Mouse (Mus musculus) ES-Bruce4 (cell line): ENCODE measurements around the gene Tmem176b.

Experiments
- CTCF ChIP-seq: IDR thresholded peaks from one replicate; pipeline ENCODE4 v1.8.1; 2011; ENCODE audit warnings: low read depth, low read length
- EP300 ChIP-seq: IDR thresholded peaks from 2 replicates; pipeline ENCODE4 v1.6.1; 2011; ENCODE audit warnings: low read depth, low read length; ENCODE audit not compliant: insufficient read depth
- POLR2A ChIP-seq: IDR thresholded peaks from one replicate; pipeline ENCODE4 v1.8.1; 2011; ENCODE audit warnings: low read length; ENCODE audit not compliant: insufficient read depth

DNA sequence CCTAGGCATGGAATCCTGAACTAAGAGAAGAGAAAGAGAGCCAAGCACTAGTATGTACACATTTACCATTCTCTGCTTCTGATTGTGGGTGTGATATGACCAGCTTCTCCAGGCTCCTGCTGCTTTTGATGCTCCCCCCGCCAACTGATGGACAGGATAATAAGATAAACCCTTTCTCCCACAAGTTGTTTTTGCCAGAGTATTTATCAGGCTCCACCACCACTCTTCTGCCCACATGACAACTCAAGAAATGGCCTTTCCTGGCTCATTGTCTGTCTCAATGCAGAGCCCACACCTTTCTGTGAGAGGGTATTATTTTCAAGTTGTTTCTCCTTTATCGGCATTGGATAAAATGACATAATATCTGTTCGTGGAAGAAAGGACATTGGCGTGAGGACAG lies 7.8 kb downstream of the Tmem176b start:
- TF ChIP-seq CTCF (no peak), POLR2A (no peak), EP300 (no peak)
